Mouse (Mus musculus): ENCODE measurements around the gene Plekhg1.

GRCm38 (mm10) chr10:3743069-3743468, 2.9 kb downstream of the Plekhg1 start:
- TF ChIP-seq POLR2A (IDR thresholded peaks at IDR 0.05; ENCODE audit: control insufficient read depth, extremely low read depth, insufficient read depth, low read length, poor library complexity) (no peak), CTCF (IDR thresholded peaks at IDR 0.05; ENCODE audit: borderline replicate concordance, control insufficient read depth, extremely low read depth, insufficient read depth, low read length, poor library complexity) (no peak)

Data from thymus, adult 2 months (tissue).